ENCODE assay signal across 19 mouse cellular contexts in the genomic region with DNA sequence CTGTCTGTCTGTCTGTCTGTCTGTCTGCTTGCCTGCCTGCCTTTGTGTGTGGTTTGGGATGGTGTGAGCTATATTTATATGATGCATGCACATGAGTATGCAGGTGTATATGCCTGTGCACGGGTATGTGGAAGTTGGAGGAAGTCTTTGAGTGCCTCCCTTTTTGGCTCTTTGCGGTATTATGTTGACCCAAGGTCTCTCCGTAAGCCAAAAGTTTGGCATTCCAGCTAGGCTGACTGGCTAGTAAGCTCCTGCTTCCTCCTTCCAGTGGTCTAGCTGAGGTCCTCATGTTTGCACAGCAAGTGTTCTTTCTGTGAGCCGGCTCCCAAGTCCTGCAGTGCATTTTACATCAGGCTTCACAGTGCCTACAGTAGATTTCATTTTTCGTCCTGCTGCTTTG.
"Had no signal": no experiment of that assay in that cellular context is flagged by ENCODE, and none has a peak within 500 bp of the region (broad histone marks: within the 10 kb centered on the region; RNA-seq: fewer than 3 reads in every experiment).

No protein-coding gene starts in this region.

- H3K9me3 ChIP-seq: limb, embryonic 15.5 days; liver, embryonic 12.5 days; lung, embryonic 15.5 days; midbrain, embryonic 10.5 days; midbrain, embryonic 12.5 days; neural tube, embryonic 13.5 days; neural tube, embryonic 15.5 days had no signal

- H3K4me1 ChIP-seq: limb, embryonic 15.5 days; midbrain, embryonic 10.5 days; midbrain, embryonic 12.5 days; neural tube, embryonic 13.5 days; neural tube, embryonic 15.5 days had no signal

- DNase-seq: midbrain, embryonic 14.5 days; retina, postnatal 1 day; right cerebral cortex, adult 18-20 months; right cerebral cortex, postnatal 25 days; right cerebral cortex, postnatal 4 days; spleen, adult 18-20 months; thymus, adult 18-20 months; thymus, postnatal 14 days; thymus, postnatal 36 days had no signal

- ATAC-seq: liver, embryonic 12.5 days; midbrain, embryonic 16.5 days had no signal

- H3K27ac ChIP-seq: limb, embryonic 15.5 days; liver, embryonic 12.5 days; liver, embryonic 14.5 days; lung, embryonic 15.5 days; midbrain, embryonic 10.5 days; midbrain, embryonic 12.5 days; neural tube, embryonic 13.5 days; neural tube, embryonic 15.5 days had no signal

- H3K9ac ChIP-seq: limb, embryonic 15.5 days; liver, embryonic 12.5 days; liver, embryonic 14.5 days; lung, embryonic 15.5 days; midbrain, embryonic 12.5 days; neural tube, embryonic 13.5 days; neural tube, embryonic 15.5 days had no signal

- H3K4me2 ChIP-seq: limb, embryonic 15.5 days; liver, embryonic 12.5 days; lung, embryonic 15.5 days; midbrain, embryonic 12.5 days; neural tube, embryonic 13.5 days; neural tube, embryonic 15.5 days had no signal

- H3K4me3 ChIP-seq: limb, embryonic 15.5 days; liver, embryonic 12.5 days; lung, embryonic 15.5 days; midbrain, embryonic 10.5 days; midbrain, embryonic 12.5 days; myocyte; neural tube, embryonic 13.5 days; neural tube, embryonic 15.5 days had no signal

- H3K36me3 ChIP-seq: limb, embryonic 15.5 days; liver, embryonic 12.5 days; lung, embryonic 15.5 days; midbrain, embryonic 10.5 days; midbrain, embryonic 12.5 days; neural tube, embryonic 13.5 days; neural tube, embryonic 15.5 days had no signal

- H3K27me3 ChIP-seq: limb, embryonic 15.5 days; liver, embryonic 12.5 days; lung, embryonic 15.5 days; midbrain, embryonic 12.5 days; neural tube, embryonic 13.5 days; neural tube, embryonic 15.5 days had no signal
